In the genomic region with DNA sequence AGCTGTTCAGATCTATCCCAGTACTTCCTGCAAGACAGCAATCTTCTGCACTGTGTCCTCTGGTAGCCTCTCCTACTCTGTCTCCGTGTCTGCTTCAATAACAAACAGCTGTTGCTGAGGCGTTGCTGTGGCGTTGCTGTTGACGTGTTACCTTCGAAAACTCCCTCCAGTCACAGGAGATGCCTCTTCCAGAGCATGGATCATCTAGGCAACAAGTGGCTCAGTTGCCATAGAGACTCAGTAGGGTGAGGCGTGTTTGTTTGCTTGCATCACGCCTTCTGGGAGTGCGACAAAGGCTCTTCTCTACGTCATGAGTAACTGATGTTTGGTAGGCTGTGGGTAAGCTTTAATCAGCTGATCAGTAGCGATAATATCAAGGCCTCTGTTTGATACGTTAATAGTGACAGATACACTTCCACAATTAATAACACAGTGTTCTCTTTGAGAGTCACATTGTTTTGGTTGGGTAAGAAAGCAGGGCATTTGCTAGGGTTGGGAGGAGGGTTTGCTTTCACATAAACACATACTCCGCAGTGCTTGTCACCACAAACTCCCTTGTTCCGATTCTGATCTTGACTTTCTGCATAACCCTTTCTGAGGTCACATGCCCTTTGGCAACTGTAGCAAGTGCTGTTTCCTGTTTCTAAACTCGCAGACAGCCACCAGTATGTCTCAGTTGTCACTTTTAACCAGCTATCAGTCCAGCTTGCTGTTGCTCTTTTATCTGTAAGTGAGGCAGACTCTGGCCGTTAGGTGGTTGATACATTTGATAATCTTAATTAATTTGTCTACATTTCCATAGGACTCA, we compare ENCODE assay signal across 10 mouse cellular contexts. TPM values are rescaled to one million over a fixed set of nuclear protein-coding genes. Genes with fewer than 3 reads are reported as not detected.
A peak's percentile ranks its signal among the peaks of the same experiment; 100 is the strongest.
DNase-seq lines count a peak whose midpoint lies in the region; ATAC-seq and TF ChIP-seq lines count a peak whose summit lies in the region.
"Had no signal": no experiment of that assay in that cellular context is flagged by ENCODE, and none has a peak within 500 bp of the region (broad histone marks: within the 10 kb centered on the region; RNA-seq: fewer than 3 reads in every experiment).

No protein-coding gene starts in this region.

- H3K4me1 ChIP-seq in brown adipose tissue, adult 24 weeks (ENCODE audit: control insufficient read depth, insufficient read depth, insufficient read length, low read length), result peaks cover 3% of the 10 kb centered on the region; the same call in 1 of the 2 replicates
- peaks cover 13% of the 10 kb centered on the region for H3K4me1 ChIP-seq in heart, embryonic 15.5 days (replicated peaks)
- H3K4me1 ChIP-seq in liver, embryonic 15.5 days (replicated peaks), result peaks cover 30% of the 10 kb centered on the region
- peaks cover 16% of the 10 kb centered on the region for H3K4me1 ChIP-seq in spleen, adult 2 months (ENCODE audit: control insufficient read depth, insufficient read depth, insufficient read length)
- H3K4me1 ChIP-seq in cerebellum, adult 2 months (ENCODE audit: control insufficient read depth, insufficient read depth, low read length), result no peaks in the 10 kb centered on the region
- H3K4me1 ChIP-seq in neural tube, embryonic 15.5 days, result no peaks in the 10 kb centered on the region
- H3K4me1 ChIP-seq: midbrain, embryonic 12.5 days had no signal

- no peak for TF ChIP-seq CTCF in spleen, adult 2 months (IDR thresholded peaks at IDR 0.05; ENCODE audit: extremely low read depth, insufficient read depth, insufficient read length, insufficient replicate concordance)
- TF ChIP-seq CTCF in cerebellum, adult 2 months (IDR thresholded peaks at IDR 0.05; ENCODE audit: borderline replicate concordance, insufficient read depth, low read depth, low read length), result no peak

- WGBS in heart, embryonic 15.5 days, result 31% methylated on average over 15 of the region's 15 CpGs
- WGBS in liver, embryonic 15.5 days (ENCODE audit: insufficient replicate concordance), result 13% methylated on average over 15 of the region's 15 CpGs
- 10% methylated on average over 15 of the region's 15 CpGs for WGBS in spleen, adult 2 months
- 51% methylated on average over 15 of the region's 15 CpGs for WGBS in cerebellum, adult 2 months
- 71% methylated on average over 15 of the region's 15 CpGs for WGBS in neural tube, embryonic 15.5 days

- peak overlapping the region; percentile 34; the same call in 1 of the 2 replicates for H3K4me2 ChIP-seq in heart, embryonic 15.5 days
- H3K4me2 ChIP-seq in liver, embryonic 15.5 days, result peak overlapping the region; percentile 39
- no peak overlapping the region for H3K4me2 ChIP-seq in neural tube, embryonic 15.5 days
- H3K4me2 ChIP-seq: embryonic facial prominence, embryonic 12.5 days; midbrain, embryonic 12.5 days had no signal

- no peaks in the 10 kb centered on the region for H3K27me3 ChIP-seq in heart, embryonic 15.5 days
- no peaks in the 10 kb centered on the region for H3K27me3 ChIP-seq in liver, embryonic 15.5 days
- no peaks in the 10 kb centered on the region for H3K27me3 ChIP-seq in spleen, adult 2 months (ENCODE audit: control insufficient read depth, insufficient read depth, low read length)
- H3K27me3 ChIP-seq in cerebellum, adult 2 months (ENCODE audit: control insufficient read depth, insufficient read depth, low read length), result no peaks in the 10 kb centered on the region
- no peaks in the 10 kb centered on the region for H3K27me3 ChIP-seq in neural tube, embryonic 15.5 days (replicated peaks)
- H3K27me3 ChIP-seq: embryonic facial prominence, embryonic 12.5 days; midbrain, embryonic 12.5 days had no signal

- no peak overlapping the region for H3K9ac ChIP-seq in heart, embryonic 15.5 days
- no peak overlapping the region for H3K9ac ChIP-seq in liver, embryonic 15.5 days
- no peak overlapping the region for H3K9ac ChIP-seq in neural tube, embryonic 15.5 days (replicated peaks)
- H3K9ac ChIP-seq: embryonic facial prominence, embryonic 12.5 days; midbrain, embryonic 12.5 days had no signal

- no peak overlapping the region for H3K4me3 ChIP-seq in brown adipose tissue, adult 24 weeks (ENCODE audit: insufficient read depth, low read depth, low read length)
- H3K4me3 ChIP-seq in heart, embryonic 15.5 days, result no peak overlapping the region
- peak overlapping the region; percentile 6; the same call in 1 of the 2 replicates for H3K4me3 ChIP-seq in liver, embryonic 15.5 days (replicated peaks)
- peak overlapping the region; percentile 27 for H3K4me3 ChIP-seq in spleen, adult 2 months (ENCODE audit: extremely low read depth, insufficient read depth, insufficient read length)
- no peak overlapping the region for H3K4me3 ChIP-seq in cerebellum, adult 2 months (replicated peaks; ENCODE audit: insufficient read depth, low read depth, low read length)
- H3K4me3 ChIP-seq in neural tube, embryonic 15.5 days (replicated peaks), result no peak overlapping the region
- H3K4me3 ChIP-seq: embryonic facial prominence, embryonic 12.5 days; midbrain, embryonic 12.5 days had no signal

- TF ChIP-seq POLR2A in spleen, adult 2 months (IDR thresholded peaks at IDR 0.05; ENCODE audit: low read depth, low read length), result peak; percentile 30; the same call in 1 of the 2 replicates
- TF ChIP-seq POLR2A in cerebellum, adult 2 months (IDR thresholded peaks at IDR 0.05; ENCODE audit: borderline replicate concordance, insufficient read depth, low read length), result no peak

- no peaks in the 10 kb centered on the region for H3K36me3 ChIP-seq in heart, embryonic 15.5 days
- H3K36me3 ChIP-seq in liver, embryonic 15.5 days (replicated peaks), result no peaks in the 10 kb centered on the region
- no peaks in the 10 kb centered on the region for H3K36me3 ChIP-seq in spleen, adult 2 months (ENCODE audit: control insufficient read depth, insufficient read depth, low read length)
- H3K36me3 ChIP-seq in neural tube, embryonic 15.5 days, result no peaks in the 10 kb centered on the region
- H3K36me3 ChIP-seq: embryonic facial prominence, embryonic 12.5 days; midbrain, embryonic 12.5 days had no signal

- no peaks in the 10 kb centered on the region for H3K9me3 ChIP-seq in heart, embryonic 15.5 days (replicated peaks)
- H3K9me3 ChIP-seq in liver, embryonic 15.5 days (replicated peaks), result no peaks in the 10 kb centered on the region
- H3K9me3 ChIP-seq in neural tube, embryonic 15.5 days (replicated peaks), result no peaks in the 10 kb centered on the region
- H3K9me3 ChIP-seq: embryonic facial prominence, embryonic 12.5 days; midbrain, embryonic 12.5 days had no signal

- no peak for ATAC-seq in heart, embryonic 15.5 days (replicated peaks; ENCODE audit: insufficient number of reproducible peaks, insufficient read depth, low FRiP score, low read depth)
- ATAC-seq in liver, embryonic 15.5 days (ENCODE audit: insufficient read depth), result peak; percentile 55
- ATAC-seq in neural tube, embryonic 15.5 days (ENCODE audit: low FRiP score), result no peak

- H3K27ac ChIP-seq in brown adipose tissue, adult 24 weeks (replicated peaks; ENCODE audit: low read depth, low read length), result peak overlapping the region; percentile 73
- H3K27ac ChIP-seq in heart, embryonic 15.5 days, result peak overlapping the region; percentile 53
- peak overlapping the region; percentile 69 for H3K27ac ChIP-seq in liver, embryonic 15.5 days (replicated peaks)
- peak overlapping the region; percentile 94 for H3K27ac ChIP-seq in spleen, adult 2 months (ENCODE audit: insufficient read depth, low read length)
- no peak overlapping the region for H3K27ac ChIP-seq in cerebellum, adult 2 months (ENCODE audit: insufficient read depth, low read length)
- no peak overlapping the region for H3K27ac ChIP-seq in neural tube, embryonic 15.5 days (replicated peaks)
- H3K27ac ChIP-seq: embryonic facial prominence, embryonic 12.5 days; midbrain, embryonic 12.5 days had no signal

- DNase-seq in layer of hippocampus, adult 9-11 months, result peak; percentile 64
- no peak for DNase-seq in layer of hippocampus, adult 9-10 months (ENCODE audit: low spot score)
- peak; percentile 58 to 90 for DNase-seq in spleen, adult 2 months (ENCODE audit: low read depth in 1 of 2, low spot score in 2 of 2)
- DNase-seq in cerebellum, adult 2 months, result no peak

RNA-seq across cellular contexts. Expression of gene Tnfaip3, which starts 46.8 kb away (rescaled TPM):
- 1.7 and 2.0 TPM in 2 replicates for polyA plus RNA-seq in brown adipose tissue, adult 24 weeks (2012; ENCODE audit: insufficient read depth, insufficient read length, missing spikeins)
- polyA plus RNA-seq in heart, embryonic 15.5 days (2015; fragmentation: Nextera tagmentation; extraction: Ambion mirVana), result 2.4 and 3.5 TPM in 2 replicates
- 1.3 and 1.5 TPM in 2 replicates for polyA plus RNA-seq in liver, embryonic 15.5 days (2015; fragmentation: Nextera tagmentation; extraction: Ambion mirVana)
- polyA plus RNA-seq in spleen, adult 2 months (2012; rRNA removed), result 12.2 and 13.0 TPM in 2 replicates
- polyA plus RNA-seq in cerebellum, adult 2 months (2012; rRNA removed), result 2.2 and 2.3 TPM in 2 replicates
- 2.4 and 3.5 TPM in 2 replicates for polyA plus RNA-seq in neural tube, embryonic 15.5 days (2015; fragmentation: Nextera tagmentation; extraction: Ambion mirVana)

Comparison
In these comparisons a context has a peak if more than half of its experiments do, and no peak if none do; other contexts are left out.
1. DNase-seq: peak in layer of hippocampus, adult 9-11 months (single experiment) and spleen, adult 2 months (2 of 2); none in layer of hippocampus, adult 9-10 months (single experiment) and cerebellum, adult 2 months (0 of 2).
2. H3K27ac ChIP-seq: peak in brown adipose tissue, adult 24 weeks (single experiment), heart, embryonic 15.5 days (single experiment), liver, embryonic 15.5 days (single experiment) and spleen, adult 2 months (single experiment); none in cerebellum, adult 2 months (single experiment) and neural tube, embryonic 15.5 days (single experiment).
3. H3K4me3 ChIP-seq: peak in liver, embryonic 15.5 days (single experiment) and spleen, adult 2 months (single experiment); none in brown adipose tissue, adult 24 weeks (single experiment), heart, embryonic 15.5 days (single experiment), cerebellum, adult 2 months (single experiment) and neural tube, embryonic 15.5 days (single experiment).